Mouse (Mus musculus) thymus, postnatal 25 days (tissue): Measurements from ENCODE around the gene Ercc4.

Experiments
- DNase-seq: peaks from one replicate; pipeline ENCODE4 v3.0.0; 2022

Gene Ercc4

GRCm38 (mm10) chr16:13149950-13150349, 40.5 kb downstream of the Ercc4 start:
- no peak for DNase-seq

GRCm38 (mm10) chr16:13150790-13151189, 41.3 kb downstream of the Ercc4 start:
- DNase-seq: no peak

- no peak for DNase-seq
Observed at GRCm38 (mm10) chr16:13152475-13152874, 43.0 kb downstream of the Ercc4 start.

GRCm38 (mm10) chr16:13153215-13153614, 43.7 kb downstream of the Ercc4 start:
- DNase-seq: no peak

GRCm38 (mm10) chr16:13154352-13154751, 44.9 kb downstream of the Ercc4 start:
- no peak for DNase-seq

GRCm38 (mm10) chr16:13157314-13157713, 47.8 kb downstream of the Ercc4 start:
- DNase-seq: no peak

GRCm38 (mm10) chr16:13158153-13158670, 48.7 kb downstream of the Ercc4 start:
- no peak for DNase-seq

GRCm38 (mm10) chr16:13158906-13159889, 49.7 kb downstream of the Ercc4 start:
- peak; percentile 6 for DNase-seq

- DNase-seq: peak; percentile 91
Observed at GRCm38 (mm10) chr16:13159927-13160644, 50.6 kb downstream of the Ercc4 start.

- no peak for DNase-seq
Observed at GRCm38 (mm10) chr16:13161516-13161915, 52.0 kb downstream of the Ercc4 start.

- no peak for DNase-seq
Observed at GRCm38 (mm10) chr16:13167731-13168130, 58.2 kb downstream of the Ercc4 start.

GRCm38 (mm10) chr16:13173055-13173742, 63.7 kb downstream of the Ercc4 start:
- no peak for DNase-seq

GRCm38 (mm10) chr16:13182526-13182925, 73.0 kb downstream of the Ercc4 start:
- DNase-seq: no peak

- DNase-seq: no peak
Observed at GRCm38 (mm10) chr16:13183182-13183742, 73.8 kb downstream of the Ercc4 start.

GRCm38 (mm10) chr16:13184381-13184780, 74.9 kb downstream of the Ercc4 start:
- no peak for DNase-seq

GRCm38 (mm10) chr16:13189430-13190107, 80.1 kb downstream of the Ercc4 start:
- no peak for DNase-seq

- no peak for DNase-seq
Observed at GRCm38 (mm10) chr16:13190471-13190870, 81.0 kb downstream of the Ercc4 start.

- no peak for DNase-seq
Observed at GRCm38 (mm10) chr16:13191166-13191565, 81.7 kb downstream of the Ercc4 start.

GRCm38 (mm10) chr16:13193663-13194071, 84.2 kb downstream of the Ercc4 start:
- DNase-seq: no peak

- no peak for DNase-seq
Observed at GRCm38 (mm10) chr16:13194882-13195281, 85.4 kb downstream of the Ercc4 start.

- DNase-seq: no peak
Observed at GRCm38 (mm10) chr16:13196626-13197025, 87.1 kb downstream of the Ercc4 start.

- DNase-seq: no peak
Observed at GRCm38 (mm10) chr16:13197293-13197692, 87.8 kb downstream of the Ercc4 start.
